Mouse (Mus musculus) inflammation-experienced regulatory T-cells, adult 6 months (primary cell): Measurements from ENCODE around the gene Wsb1. TPM values are rescaled to one million over a fixed set of nuclear protein-coding genes. Genes with fewer than 3 reads are reported as not detected.

Experiments used
- ATAC-seq: one replicate; pipeline ENCODE4 v1.8.0; 2017
- polyA plus RNA-seq, 3 experiments: library from polyadenylated mRNA; unstranded; fragments of 100-300 nt; shearing (Covaris generic); gene quantifications; one replicate each; pipeline ENCODE4 v1.2.1; 2017

The Wsb1 gene
- polyA plus RNA-seq, 3 experiments from 2014 or later, result 76.6 to 101 (median 89.4) TPM

- peak; percentile 89 for ATAC-seq
Measured at GRCm38 (mm10) chr11:79214015-79214418, 40.5 kb downstream of the Wsb1 start.

- ATAC-seq, result no peak
Measured at GRCm38 (mm10) chr11:79209882-79210471, 44.5 kb downstream of the Wsb1 start.

GRCm38 (mm10) chr11:79209113-79209512 is 45.4 kb downstream of the Wsb1 start:
- ATAC-seq, result no peak

GRCm38 (mm10) chr11:79208462-79208861 is 46.0 kb downstream of the Wsb1 start:
- ATAC-seq, result peak; percentile 47

- peak; percentile 80 for ATAC-seq
Measured at GRCm38 (mm10) chr11:79207691-79208090, 46.8 kb downstream of the Wsb1 start.

GRCm38 (mm10) chr11:79204444-79204843 is 50.0 kb downstream of the Wsb1 start:
- no peak for ATAC-seq

- no peak for ATAC-seq
Measured at GRCm38 (mm10) chr11:79200502-79200901, 54.0 kb downstream of the Wsb1 start.

- no peak for ATAC-seq
Measured at GRCm38 (mm10) chr11:79198562-79198961, 55.9 kb downstream of the Wsb1 start.

- ATAC-seq, result no peak
Measured at GRCm38 (mm10) chr11:79197846-79198235, 56.6 kb downstream of the Wsb1 start.

- ATAC-seq, result no peak
Measured at GRCm38 (mm10) chr11:79196876-79197845, 57.3 kb downstream of the Wsb1 start.

GRCm38 (mm10) chr11:79196196-79196869 is 58.1 kb downstream of the Wsb1 start:
- ATAC-seq, result no peak

- ATAC-seq, result no peak
Measured at GRCm38 (mm10) chr11:79192176-79192575, 62.3 kb downstream of the Wsb1 start.

GRCm38 (mm10) chr11:79191214-79191613 is 63.3 kb downstream of the Wsb1 start:
- no peak for ATAC-seq

- no peak for ATAC-seq
Measured at GRCm38 (mm10) chr11:79190257-79190656, 64.2 kb downstream of the Wsb1 start.

Other genes starting within 250 kb of the Wsb1 start
- 1 to 10 TPM; 3.6 to 4.6 (median 3.9) TPM for gene Ksr1, start 108.3 kb downstream of the Wsb1 start, polyA plus RNA-seq
- not detected for gene Gm9964, start 42.2 kb upstream of the Wsb1 start, polyA plus RNA-seq
- 1 to 10 TPM; 2.0 to 2.7 (median 2.4) TPM for gene Nf1, start 85.0 kb upstream of the Wsb1 start, polyA plus RNA-seq
- gene Omg, start 249.4 kb upstream of the Wsb1 start, polyA plus RNA-seq, result under 1 TPM; 0.20 to 0.75 (median 0.31) TPM